In the genomic region with DNA sequence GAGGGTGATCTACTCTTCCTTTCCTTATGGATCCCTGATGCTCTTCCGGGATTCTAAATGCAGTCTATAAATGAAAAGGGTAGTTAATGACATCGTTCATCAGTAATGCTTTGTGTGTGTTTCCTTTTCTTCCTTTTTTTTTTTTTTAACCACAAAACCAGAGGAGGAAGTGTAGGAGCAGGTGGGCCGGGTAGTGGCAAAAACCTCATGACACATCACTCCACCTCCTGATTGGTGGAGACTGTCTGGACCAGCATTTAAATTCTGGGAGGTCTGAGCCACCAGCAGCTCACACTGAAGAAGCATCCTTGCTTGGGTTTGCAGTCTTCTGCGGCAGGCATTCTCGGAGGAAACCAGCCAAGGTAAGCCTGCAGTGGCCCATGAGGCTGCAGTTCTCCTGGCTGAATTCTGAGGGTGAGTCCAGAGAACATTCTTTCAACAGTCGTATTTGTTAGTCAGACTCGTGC, we compare ENCODE assay signal across 7 mouse cellular contexts. TPM values are rescaled to one million over a fixed set of nuclear protein-coding genes. Genes with fewer than 3 reads are reported as not detected.
A peak's percentile ranks its signal among the peaks of the same experiment; 100 is the strongest.
DNase-seq lines count a peak whose midpoint lies in the region; ATAC-seq lines count a peak whose summit lies in the region.

Gene Spp1 (plus strand): TSS at position 284 of the 467 bp plus-strand sequence.

- no peaks in the 10 kb centered on the region for H3K4me1 ChIP-seq in lung, embryonic 16.5 days (replicated peaks; ENCODE audit: control insufficient read depth, insufficient read depth, low read length)

- WGBS in lung, embryonic 16.5 days = 55% methylated on average over 7 of the region's 7 CpGs

- no peak within 1 kb of the TSS for H3K4me3 ChIP-seq in lung, embryonic 16.5 days (ENCODE audit: low read length)

- H3K9ac ChIP-seq in lung, embryonic 16.5 days (ENCODE audit: low read length) = no peak within 1 kb of the TSS

- no peak for ATAC-seq in lung, embryonic 16.5 days (ENCODE audit: low read depth)

- no peak for DNase-seq in lung, postnatal 10 days
- DNase-seq in adrenal gland, postnatal 25 days = no peak
- peak; percentile 68 to 72 for DNase-seq in kidney, adult 8-10 months
- DNase-seq in splenic B cell, adult 2 months (ENCODE audit: low read depth, low spot score) = peak; percentile 28
- DNase-seq in urinary bladder, adult 2 months (ENCODE audit: low spot score) = no peak
- DNase-seq in thymus, postnatal 4 days = no peak

- H3K27ac ChIP-seq in lung, embryonic 16.5 days (ENCODE audit: low read length) = no peak within 1 kb of the TSS

- H3K4me2 ChIP-seq in lung, embryonic 16.5 days (ENCODE audit: low read depth, low read length) = no peak within 1 kb of the TSS

- no peaks in the 10 kb centered on the region for H3K9me3 ChIP-seq in lung, embryonic 16.5 days (ENCODE audit: control insufficient read depth, low read length)

- H3K36me3 ChIP-seq in lung, embryonic 16.5 days (ENCODE audit: control insufficient read depth, insufficient read depth, low read length) = no peaks in the 10 kb centered on the region
- no peaks in the 10 kb centered on the region for H3K36me3 ChIP-seq in splenic B cell, adult 2 months (ENCODE audit: control insufficient read depth, insufficient read depth, low read length, poor library complexity, severe bottlenecking)

- H3K27me3 ChIP-seq in lung, embryonic 16.5 days (ENCODE audit: control insufficient read depth, insufficient read depth, low read depth, low read length) = no peaks in the 10 kb centered on the region
- H3K27me3 ChIP-seq in splenic B cell, adult 2 months (ENCODE audit: control insufficient read depth, insufficient read depth, low read length, poor library complexity, severe bottlenecking) = no peaks in the 10 kb centered on the region

RNA-seq across cellular contexts. Expression of gene Spp1, which starts in this region (rescaled TPM):
- 4.5 and 90.3 TPM in 2 replicates for polyA plus RNA-seq in lung, embryonic 16.5 days (2015; fragmentation: Nextera tagmentation; extraction: Ambion mirVana)
- 343 and 454 TPM in 2 replicates for total RNA-seq in adrenal gland, postnatal 25 days (2021)
- 0.99 and 1.6 TPM in 2 replicates for polyA plus RNA-seq in urinary bladder, adult 2 months (2012; rRNA removed)

Comparison
In these comparisons a context has a peak if more than half of its experiments do, and no peak if none do; other contexts are left out.
1. DNase-seq: peak in kidney, adult 8-10 months (2 of 2) and splenic B cell, adult 2 months (single experiment); none in lung, postnatal 10 days (single experiment), adrenal gland, postnatal 25 days (single experiment), urinary bladder, adult 2 months (single experiment) and thymus, postnatal 4 days (single experiment).